Mouse (Mus musculus) intestine, embryonic 16.5 days (tissue): ENCODE measurements at regions not wholly inside any gene's neighbourhood (a gene's known extent, or its start where the extent isn't known, plus 50 kb on each side); places are given as distances from the start of the nearest gene placed in this dataset.

Experiments
- ATAC-seq: fragments of 200-750 bp; cut with Nextera tagmentation; 2 replicates; pipeline ENCODE4 v1.8.0; 2017; ENCODE audit warnings: moderate TSS enrichment, moderate library complexity
- H3K27ac ChIP-seq: fragments of 300-500 bp; sonication (generic); 2 replicates; pipeline ENCODE4 v1.5.1; 2014; ENCODE audit warnings: mild to moderate bottlenecking, low read length
- H3K27me3 ChIP-seq: fragments of 300-500 bp; sonication (generic); replicated peaks from 2 replicates; pipeline ENCODE4 v1.6.1; 2014; ENCODE audit warnings: low read length, control low read depth, mixed read lengths; ENCODE audit not compliant: control insufficient read depth, insufficient read depth
- H3K36me3 ChIP-seq: fragments of 300-500 bp; sonication (generic); 2 replicates; pipeline ENCODE4 v1.6.1; 2014; ENCODE audit warnings: low read length, control low read depth; ENCODE audit not compliant: control insufficient read depth, insufficient read depth
- H3K4me1 ChIP-seq: fragments of 300-500 bp; sonication (generic); 2 replicates; pipeline ENCODE4 v1.6.1; 2014; ENCODE audit warnings: low read length, control low read depth, mixed read lengths; ENCODE audit not compliant: control insufficient read depth, insufficient read depth
- H3K4me2 ChIP-seq: fragments of 300-500 bp; sonication (generic); 2 replicates; pipeline ENCODE4 v1.6.1; 2014; ENCODE audit warnings: low read depth, low read length, control low read depth
- H3K4me3 ChIP-seq: fragments of 300-500 bp; sonication (generic); 2 replicates; pipeline ENCODE4 v1.5.1; 2014; ENCODE audit warnings: mild to moderate bottlenecking, low read length
- H3K9ac ChIP-seq: fragments of 300-500 bp; sonication (generic); 2 replicates; pipeline ENCODE4 v1.6.1; 2014; ENCODE audit warnings: low read depth, low read length
- H3K9me3 ChIP-seq: fragments of 300-500 bp; sonication (generic); 2 replicates; pipeline ENCODE4 v1.6.1; 2016; ENCODE audit warnings: low read length, control low read depth; ENCODE audit not compliant: control insufficient read depth
- WGBS: fragments of 180-500 bp; shearing (Covaris S2); extraction: QIAGEN DNeasy Blood & Tissue Kit; methylation state at CpG from one replicate; pipeline ENCODE4 v1.1.7; 2014; 5-methylcytosine and 5-hydroxymethylcytosine counted together

DNA sequence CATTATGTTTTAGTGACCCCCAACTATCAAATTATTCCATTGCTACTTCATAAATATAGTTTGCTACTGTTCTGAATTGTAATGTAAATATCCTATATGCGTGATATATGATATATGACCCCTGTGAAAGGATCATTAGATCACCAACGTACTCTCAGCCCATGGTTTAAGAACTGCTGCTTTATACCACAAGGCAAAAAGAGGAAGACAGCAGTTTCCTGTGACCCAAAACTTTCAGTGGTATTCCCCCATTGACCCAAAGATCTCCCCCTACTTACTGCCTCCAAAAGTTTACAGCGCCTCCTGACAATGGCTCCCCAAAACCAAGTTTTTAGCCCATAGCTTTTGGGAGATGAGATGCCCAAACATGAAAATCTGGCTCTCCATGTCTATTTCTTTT, 177.8 kb upstream of the Ghitm start:
- WGBS = 77% methylated on average over 3 of the region's 3 CpGs
- H3K36me3 ChIP-seq = no peaks in the 10 kb centered on the region
- no peaks in the 10 kb centered on the region for H3K9me3 ChIP-seq
- ATAC-seq = no peak
- H3K27me3 ChIP-seq = no peaks in the 10 kb centered on the region
- no peak overlapping the region for H3K27ac ChIP-seq
- no peaks in the 10 kb centered on the region for H3K4me1 ChIP-seq
- no peak overlapping the region for H3K4me3 ChIP-seq
- no peak overlapping the region for H3K9ac ChIP-seq
- no peak overlapping the region for H3K4me2 ChIP-seq

DNA sequence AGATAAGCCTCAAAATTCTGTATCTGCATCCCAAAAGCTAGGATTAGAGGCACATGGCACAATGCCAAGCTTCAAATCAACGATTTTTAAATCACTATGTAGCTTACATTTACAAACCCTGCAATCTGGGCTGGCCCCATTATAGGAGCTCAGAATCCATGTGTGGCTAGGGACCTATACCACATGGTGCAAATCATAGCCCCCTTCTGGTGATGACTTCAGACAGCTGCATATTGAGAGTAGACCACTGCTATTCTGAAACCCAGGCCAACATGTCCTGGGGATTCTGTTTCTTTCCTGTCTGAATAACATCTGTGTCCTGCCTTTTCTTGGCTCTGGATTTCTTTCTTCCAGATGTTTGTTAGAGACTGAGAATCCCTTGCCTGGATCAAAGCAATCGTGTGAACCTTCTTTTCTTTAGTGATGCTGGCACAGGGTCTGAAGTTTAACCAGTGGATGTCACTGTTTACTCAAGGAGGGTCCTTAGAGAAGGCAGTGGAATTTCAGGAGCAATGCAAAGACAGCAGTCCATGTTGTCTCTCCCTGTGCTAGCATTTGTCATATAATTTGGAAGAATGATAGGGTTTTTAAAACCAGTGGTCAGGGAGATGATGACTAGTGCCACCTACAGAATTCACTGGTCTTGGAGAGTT, 171.7 kb upstream of the Ghitm start:
- no peaks in the 10 kb centered on the region for H3K9me3 ChIP-seq
- H3K27ac ChIP-seq = no peak overlapping the region
- no peak overlapping the region for H3K4me3 ChIP-seq
- 38% methylated on average over 2 of the region's 2 CpGs for WGBS
- H3K4me2 ChIP-seq = no peak overlapping the region
- H3K27me3 ChIP-seq = no peaks in the 10 kb centered on the region
- no peaks in the 10 kb centered on the region for H3K4me1 ChIP-seq
- H3K36me3 ChIP-seq = no peaks in the 10 kb centered on the region
- no peak for ATAC-seq
- no peak overlapping the region for H3K9ac ChIP-seq

DNA sequence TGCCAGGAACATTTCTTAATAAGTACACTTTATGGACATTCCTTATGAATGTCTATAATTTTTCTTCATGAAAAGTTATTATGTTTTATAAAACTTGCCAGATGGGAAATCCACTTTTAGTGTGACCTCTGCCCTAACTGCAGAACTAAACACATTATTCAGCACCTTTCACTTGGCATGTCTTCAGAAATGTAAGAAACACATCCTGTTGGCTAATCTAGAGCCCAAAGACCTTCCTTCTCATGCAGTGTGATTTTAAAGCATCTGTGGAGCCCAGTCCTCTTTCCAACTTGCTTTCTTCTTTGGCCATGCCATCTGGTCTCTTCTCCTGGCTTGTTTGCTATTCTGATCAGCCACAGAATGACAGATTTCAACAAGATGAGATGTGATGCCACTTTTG, 163.6 kb upstream of the Ghitm start:
- H3K27me3 ChIP-seq = no peaks in the 10 kb centered on the region

DNA sequence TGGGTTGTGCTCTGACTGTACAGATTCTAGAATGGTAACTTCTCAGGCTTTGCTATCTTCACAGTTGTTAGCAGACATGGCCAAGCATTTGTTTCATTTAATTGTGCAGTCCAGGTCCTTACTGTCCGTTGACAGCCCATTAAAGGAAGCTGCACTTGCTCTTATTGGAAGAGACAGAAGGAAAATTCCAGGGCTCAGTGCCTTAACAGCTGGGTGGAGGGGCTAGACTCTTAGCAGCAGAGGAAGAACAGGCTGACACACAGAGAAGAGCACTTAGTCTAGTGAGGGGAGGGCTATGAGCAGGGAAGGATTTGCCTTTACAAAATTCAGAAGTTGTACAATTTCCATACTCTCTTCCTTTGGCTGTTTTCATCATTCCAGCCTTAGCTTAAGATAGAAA, 161.5 kb upstream of the Ghitm start:
- WGBS = 21% methylated on average over 1 of the region's 1 CpGs
- H3K4me1 ChIP-seq = no peaks in the 10 kb centered on the region
- H3K9ac ChIP-seq = no peak overlapping the region
- no peaks in the 10 kb centered on the region for H3K36me3 ChIP-seq
- no peak overlapping the region for H3K4me2 ChIP-seq
- H3K4me3 ChIP-seq = no peak overlapping the region
- peak; percentile 38 for ATAC-seq
- no peak overlapping the region for H3K27ac ChIP-seq
- H3K27me3 ChIP-seq = no peaks in the 10 kb centered on the region
- no peaks in the 10 kb centered on the region for H3K9me3 ChIP-seq

More for the DNA sequence above, 163.6 kb upstream of the Ghitm start:
- Histone ChIP-seq H3K4me1 (no peaks in the 10 kb centered on the region), H3K27ac (no peak overlapping the region), H3K4me3 (no peak overlapping the region), H3K36me3 (no peaks in the 10 kb centered on the region), H3K4me2 (no peak overlapping the region), H3K9me3 (no peaks in the 10 kb centered on the region), H3K9ac (no peak overlapping the region)
- ATAC-seq = no peak

DNA sequence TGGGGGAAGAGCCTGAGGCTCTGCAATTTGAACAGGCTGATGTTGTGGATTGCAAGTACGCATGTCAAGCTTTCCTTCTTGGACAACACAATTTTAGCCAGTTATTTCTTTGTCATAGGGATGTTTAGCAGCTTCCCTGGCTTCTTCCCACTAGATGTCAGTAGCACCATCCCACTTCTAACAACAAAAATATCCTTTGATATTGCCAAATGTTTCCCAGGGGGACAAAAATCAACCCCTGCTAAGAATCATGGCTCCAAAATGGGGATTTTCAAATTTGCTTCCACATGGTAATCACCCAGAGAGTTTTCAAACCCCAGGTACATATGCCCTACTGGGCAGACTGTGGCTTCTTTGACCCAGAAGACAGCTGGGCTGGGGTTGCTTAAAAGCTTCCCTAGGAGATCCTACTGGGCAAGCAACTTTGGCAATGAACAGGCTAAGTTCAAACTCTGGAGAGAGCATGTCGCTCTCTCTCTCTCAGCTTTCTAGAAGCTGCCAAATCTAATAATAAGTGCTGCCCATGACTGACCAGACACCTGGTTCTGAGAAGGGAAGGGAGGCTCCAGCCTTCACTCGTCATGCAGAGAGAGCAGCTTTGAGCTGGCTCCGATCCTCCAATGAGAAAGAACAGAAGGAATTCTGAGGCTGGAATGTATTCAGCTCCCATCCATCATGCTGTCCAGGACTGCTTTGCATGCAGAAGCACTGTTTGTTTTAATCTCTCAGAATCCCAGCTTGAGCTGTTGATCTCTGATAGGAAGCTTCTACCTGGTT, 157.2 kb upstream of the Ghitm start:
- Histone ChIP-seq H3K27ac (no peak overlapping the region), H3K4me3 (no peak overlapping the region), H3K9ac (no peak overlapping the region), H3K9me3 (no peaks in the 10 kb centered on the region), H3K4me1 (no peaks in the 10 kb centered on the region), H3K36me3 (no peaks in the 10 kb centered on the region), H3K4me2 (no peak overlapping the region), H3K27me3 (no peaks in the 10 kb centered on the region)
- 42% methylated on average over 4 of the region's 4 CpGs for WGBS
- ATAC-seq = 0 out of 2 replicates have a peak, but pooled peaks have one; percentile 18

DNA sequence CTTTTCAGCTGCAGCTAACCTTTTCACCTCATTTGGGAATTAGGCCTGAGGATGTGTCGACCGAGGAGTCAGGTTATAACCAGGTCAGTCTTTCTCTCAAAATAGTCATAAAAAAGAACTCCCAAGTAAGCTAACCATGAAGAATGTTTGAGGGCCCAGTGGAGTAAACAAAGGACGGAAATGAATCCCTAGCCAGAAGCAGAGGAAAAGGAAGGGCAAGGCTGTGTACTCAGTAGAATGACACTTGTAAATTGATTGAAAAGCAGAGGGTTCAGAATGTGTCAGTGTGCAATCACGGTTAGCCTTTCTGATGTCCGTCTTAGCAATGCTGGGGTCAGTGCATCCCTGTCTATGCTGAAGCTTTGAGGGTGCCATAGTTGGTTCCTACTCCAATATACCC, 149.3 kb upstream of the Ghitm start:
- ATAC-seq = no peak
- Histone ChIP-seq H3K9me3 (no peaks in the 10 kb centered on the region), H3K4me3 (no peak overlapping the region), H3K36me3 (no peaks in the 10 kb centered on the region), H3K27ac (no peak overlapping the region), H3K9ac (no peak overlapping the region), H3K27me3 (no peaks in the 10 kb centered on the region), H3K4me1 (no peaks in the 10 kb centered on the region), H3K4me2 (no peak overlapping the region)
- WGBS = 22% methylated on average over 5 of the region's 5 CpGs

DNA sequence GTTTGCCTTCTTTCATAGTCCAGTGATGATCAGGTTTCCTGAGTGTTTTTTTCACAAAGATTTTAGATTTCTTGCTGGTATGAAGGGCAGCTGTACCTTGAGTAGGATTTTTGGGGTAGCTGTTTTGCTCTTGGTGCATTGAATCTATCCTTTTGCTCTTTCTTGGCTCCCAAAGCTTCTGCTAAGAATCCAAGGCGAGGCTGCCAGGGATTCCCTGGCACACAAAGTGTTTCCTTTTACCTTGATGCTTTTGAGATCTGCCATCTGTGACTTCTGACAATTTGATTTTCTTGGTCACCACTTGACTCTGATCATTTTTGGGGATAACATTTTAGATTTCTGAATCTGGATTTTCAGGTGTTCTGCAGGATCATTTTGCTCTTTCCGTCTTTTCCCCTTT, 144.3 kb upstream of the Ghitm start:
- Histone ChIP-seq H3K4me2 (no peak overlapping the region), H3K36me3 (no peaks in the 10 kb centered on the region), H3K4me3 (no peak overlapping the region), H3K27me3 (no peaks in the 10 kb centered on the region), H3K9ac (no peak overlapping the region), H3K4me1 (no peaks in the 10 kb centered on the region), H3K27ac (no peak overlapping the region), H3K9me3 (no peaks in the 10 kb centered on the region)
- 73% methylated on average over 2 of the region's 2 CpGs for WGBS
- ATAC-seq = no peak

DNA sequence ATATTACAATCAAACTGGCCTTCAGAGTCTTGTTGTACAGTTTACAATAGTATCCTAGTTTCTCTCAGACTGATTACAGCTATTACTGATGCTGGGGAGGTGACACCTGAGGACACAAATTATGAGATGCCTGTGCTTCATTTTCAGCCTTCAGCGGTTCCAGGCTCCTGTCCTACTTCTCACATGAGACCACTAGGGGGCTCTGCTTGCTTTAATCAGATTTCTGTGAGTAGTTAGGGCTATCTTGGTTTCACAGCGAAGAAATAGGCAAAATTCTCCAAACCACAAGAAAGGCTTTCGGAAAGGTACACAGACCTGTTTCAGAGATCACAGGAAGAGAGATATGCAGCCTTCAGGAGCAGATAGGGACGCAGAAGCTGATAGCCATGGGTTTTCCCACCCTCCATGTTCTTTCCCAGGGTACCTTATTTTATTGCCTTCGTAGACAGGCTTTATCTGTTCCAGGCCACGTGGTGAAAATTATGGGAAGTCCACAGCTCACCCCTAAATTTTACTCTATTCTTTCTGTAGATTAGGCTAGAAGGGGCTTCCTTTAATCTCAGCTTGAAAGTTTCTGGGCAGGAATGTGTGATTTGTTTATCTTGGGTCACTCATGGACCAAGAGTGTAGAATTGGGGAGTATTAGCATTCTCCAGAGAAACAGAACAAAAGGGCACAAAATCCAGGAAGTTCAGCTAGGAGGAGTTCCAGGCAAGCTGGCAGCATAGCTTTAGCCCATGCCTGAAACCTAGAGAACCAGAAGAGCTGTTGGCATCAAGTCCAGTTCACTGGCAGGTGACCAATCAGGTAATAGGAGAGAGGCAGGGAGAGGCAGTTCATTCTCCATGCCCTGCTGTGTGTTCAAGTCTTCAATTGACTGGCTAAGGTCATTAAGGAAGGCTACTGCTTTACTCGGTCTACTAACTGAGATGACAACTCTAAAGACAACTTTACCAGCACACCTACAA, 141.9 kb upstream of the Ghitm start:
- no peak for ATAC-seq
- WGBS = 55% methylated on average over 7 of the region's 7 CpGs
- no peaks in the 10 kb centered on the region for H3K4me1 ChIP-seq
- no peak overlapping the region for H3K4me3 ChIP-seq
- H3K9ac ChIP-seq = no peak overlapping the region
- no peaks in the 10 kb centered on the region for H3K9me3 ChIP-seq
- H3K36me3 ChIP-seq = no peaks in the 10 kb centered on the region
- no peaks in the 10 kb centered on the region for H3K27me3 ChIP-seq
- no peak overlapping the region for H3K27ac ChIP-seq
- no peak overlapping the region for H3K4me2 ChIP-seq

DNA sequence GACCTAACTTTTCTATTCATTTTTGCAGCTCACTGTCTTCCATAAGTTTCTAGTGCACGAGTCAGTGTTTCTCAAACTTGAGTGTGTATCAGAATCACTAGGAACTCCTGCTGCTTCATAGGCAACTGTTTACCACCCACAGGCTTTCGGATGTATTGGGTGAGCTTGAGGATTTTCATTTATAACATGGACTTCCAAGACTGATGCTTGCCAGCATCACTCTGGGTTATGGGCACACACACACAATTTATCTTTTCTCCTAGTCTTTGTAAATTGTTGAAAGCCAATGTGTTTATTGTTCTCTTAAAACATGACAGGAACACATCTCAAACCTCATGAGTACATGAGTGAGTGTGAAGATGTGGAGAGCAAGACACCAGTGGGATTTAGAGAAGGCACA, 137.0 kb upstream of the Ghitm start:
- Histone ChIP-seq H3K27me3 (no peaks in the 10 kb centered on the region), H3K27ac (no peak overlapping the region)
- 47% methylated on average over 2 of the region's 2 CpGs for WGBS

More for the DNA sequence above, 137.0 kb upstream of the Ghitm start:
- Histone ChIP-seq H3K9ac (no peak overlapping the region), H3K4me2 (no peak overlapping the region), H3K36me3 (no peaks in the 10 kb centered on the region), H3K4me1 (no peaks in the 10 kb centered on the region), H3K4me3 (no peak overlapping the region), H3K9me3 (no peaks in the 10 kb centered on the region)
- ATAC-seq = no peak
